Comparison of ENCODE assay signal across 9 mouse cellular contexts in the genomic region with DNA sequence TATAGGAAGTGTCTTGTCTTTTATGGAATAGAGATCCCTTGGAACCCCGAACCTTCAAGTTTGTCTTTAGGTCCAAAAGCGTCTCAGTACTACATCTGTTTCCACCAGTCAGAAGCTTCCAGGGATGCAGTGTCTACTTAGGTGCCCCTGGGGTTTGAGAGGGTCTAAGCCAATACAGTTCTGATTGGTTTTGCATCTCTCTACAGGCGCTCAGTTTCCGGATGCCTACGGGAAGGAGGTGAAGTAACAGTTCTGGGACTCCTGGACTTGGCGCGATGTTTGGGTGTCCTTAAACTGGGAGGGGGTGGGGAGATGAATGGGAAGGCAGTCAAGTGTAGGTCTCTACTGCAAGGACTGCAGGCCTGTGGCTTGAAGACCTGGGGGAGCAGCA. TPM values are rescaled to one million over a fixed set of nuclear protein-coding genes. Genes with fewer than 3 reads are reported as not detected.
DNase-seq lines count a peak whose midpoint lies in the region; ATAC-seq lines count a peak whose summit lies in the region.
"Had no signal": no experiment of that assay in that cellular context is flagged by ENCODE, and none has a peak within 500 bp of the region (broad histone marks: within the 10 kb centered on the region; RNA-seq: fewer than 3 reads in every experiment).

No protein-coding gene starts in this region.

- peaks cover 22% of the 10 kb centered on the region for H3K4me1 ChIP-seq in heart, embryonic 16.5 days (ENCODE audit: control insufficient read depth, insufficient read depth, low read length)
- peaks cover 35% of the 10 kb centered on the region for H3K4me1 ChIP-seq in hindbrain, embryonic 13.5 days (replicated peaks)

- H3K9ac ChIP-seq in heart, embryonic 16.5 days (ENCODE audit: low read length) = peak overlapping the region; percentile 85
- peak overlapping the region; percentile 69 for H3K9ac ChIP-seq in hindbrain, embryonic 13.5 days

- 1% methylated on average over 7 of the region's 7 CpGs for WGBS in heart, embryonic 16.5 days
- WGBS in hindbrain, embryonic 13.5 days = 2% methylated on average over 7 of the region's 7 CpGs

- peak overlapping the region; percentile 87 for H3K27ac ChIP-seq in heart, embryonic 16.5 days (ENCODE audit: low read length)
- H3K27ac ChIP-seq in hindbrain, embryonic 13.5 days = peak overlapping the region; percentile 89

- H3K36me3 ChIP-seq in heart, embryonic 16.5 days (ENCODE audit: control insufficient read depth, insufficient read depth) = no peaks in the 10 kb centered on the region
- peaks cover 2% of the 10 kb centered on the region for H3K36me3 ChIP-seq in hindbrain, embryonic 13.5 days

- H3K27me3 ChIP-seq in heart, embryonic 16.5 days (ENCODE audit: control insufficient read depth, insufficient read depth, low read length) = peaks cover 24% of the 10 kb centered on the region
- H3K27me3 ChIP-seq in hindbrain, embryonic 13.5 days = no peaks in the 10 kb centered on the region

- H3K4me3 ChIP-seq in heart, embryonic 16.5 days (ENCODE audit: low read length) = peak overlapping the region; percentile 74
- H3K4me3 ChIP-seq in hindbrain, embryonic 13.5 days = peak overlapping the region; percentile 98

- no peaks in the 10 kb centered on the region for H3K9me3 ChIP-seq in heart, embryonic 16.5 days (replicated peaks; ENCODE audit: control insufficient read depth, low read length)
- H3K9me3 ChIP-seq in hindbrain, embryonic 13.5 days = no peaks in the 10 kb centered on the region

- no peak for DNase-seq in heart, adult 18-20 months
- peak; percentile 68 for DNase-seq in R1 (ENCODE audit: low read depth, low spot score)
- DNase-seq in lung, postnatal 25 days (ENCODE audit: low spot score) = peak; percentile 21
- no peak for DNase-seq in embryo, embryonic 9.5 days (ENCODE audit: extremely low spot score)
- no peak for DNase-seq in left cerebral cortex, adult 11 months (ENCODE audit: low spot score)
- DNase-seq in thymus, postnatal 36 days = no peak

- H3K4me2 ChIP-seq in heart, embryonic 16.5 days (ENCODE audit: low read depth, low read length) = peak overlapping the region; percentile 73
- H3K4me2 ChIP-seq in hindbrain, embryonic 13.5 days = peak overlapping the region; percentile 99

- ATAC-seq in heart, embryonic 16.5 days (replicated peaks; ENCODE audit: extremely low read depth, insufficient read depth, low FRiP score) = no peak
- no peak for ATAC-seq in hindbrain, embryonic 13.5 days (ENCODE audit: low FRiP score)

RNA-seq across cellular contexts. Expression of a gene that starts 0.4 kb away (rescaled TPM):
- polyA plus RNA-seq in heart, embryonic 16.5 days (2015; fragmentation: Nextera tagmentation; extraction: Ambion mirVana) = 258 and 323 TPM in 2 replicates
- 100 to 1,000 TPM; 232 to 246 TPM for total RNA-seq in heart, adult 18-20 months (2021)
- 368 and 374 TPM in 2 replicates for polyA plus RNA-seq in hindbrain, embryonic 13.5 days (2015; fragmentation: Nextera tagmentation; extraction: Ambion mirVana)

RNA-seq across cellular contexts. Expression of a gene that starts 1.1 kb away (rescaled TPM):
- 1.6 and 2.0 TPM in 2 replicates for polyA plus RNA-seq in heart, embryonic 16.5 days (2015; fragmentation: Nextera tagmentation; extraction: Ambion mirVana)
- 1 to 10 TPM; 3.3 to 3.9 TPM for total RNA-seq in heart, adult 18-20 months (2021)
- 21.4 and 22.0 TPM in 2 replicates for polyA plus RNA-seq in hindbrain, embryonic 13.5 days (2015; fragmentation: Nextera tagmentation; extraction: Ambion mirVana)
- total RNA-seq: neutrophil, adult 5-6 weeks had no signal

RNA-seq across cellular contexts. Expression of a gene that starts 7.5 kb away (rescaled TPM):
- 72.1 and 74.9 TPM in 2 replicates for polyA plus RNA-seq in heart, embryonic 16.5 days (2015; fragmentation: Nextera tagmentation; extraction: Ambion mirVana)
- 10 to 100 TPM; 19.6 to 21.4 TPM for total RNA-seq in heart, adult 18-20 months (2021)
- 51.7 and 53.7 TPM in 2 replicates for polyA plus RNA-seq in hindbrain, embryonic 13.5 days (2015; fragmentation: Nextera tagmentation; extraction: Ambion mirVana)

RNA-seq across cellular contexts. Expression of a gene that starts 16.7 kb away (rescaled TPM):
- not detected in 2 replicates for polyA plus RNA-seq in heart, embryonic 16.5 days (2015; fragmentation: Nextera tagmentation; extraction: Ambion mirVana)
- not detected for total RNA-seq in heart, adult 18-20 months (2021)
- 0.70 and 0.81 TPM in 2 replicates for polyA plus RNA-seq in hindbrain, embryonic 13.5 days (2015; fragmentation: Nextera tagmentation; extraction: Ambion mirVana)
- total RNA-seq: neutrophil, adult 5-6 weeks had no signal

RNA-seq across cellular contexts. Expression of a gene that starts 19.8 kb away (rescaled TPM):
- polyA plus RNA-seq in heart, embryonic 16.5 days (2015; fragmentation: Nextera tagmentation; extraction: Ambion mirVana) = 0.26 and 0.90 TPM in 2 replicates
- total RNA-seq in heart, adult 18-20 months (2021) = not detected
- polyA plus RNA-seq in hindbrain, embryonic 13.5 days (2015; fragmentation: Nextera tagmentation; extraction: Ambion mirVana) = 0.13 and 0.23 TPM in 2 replicates
- total RNA-seq: neutrophil, adult 5-6 weeks had no signal

Comparison
In these comparisons a context has a peak if more than half of its experiments do, and no peak if none do; other contexts are left out.
1. DNase-seq: peak in R1 (single experiment) and lung, postnatal 25 days (single experiment); none in heart, adult 18-20 months (0 of 2), embryo, embryonic 9.5 days (single experiment), left cerebral cortex, adult 11 months (single experiment) and thymus, postnatal 36 days (0 of 2).